In the genomic region with DNA sequence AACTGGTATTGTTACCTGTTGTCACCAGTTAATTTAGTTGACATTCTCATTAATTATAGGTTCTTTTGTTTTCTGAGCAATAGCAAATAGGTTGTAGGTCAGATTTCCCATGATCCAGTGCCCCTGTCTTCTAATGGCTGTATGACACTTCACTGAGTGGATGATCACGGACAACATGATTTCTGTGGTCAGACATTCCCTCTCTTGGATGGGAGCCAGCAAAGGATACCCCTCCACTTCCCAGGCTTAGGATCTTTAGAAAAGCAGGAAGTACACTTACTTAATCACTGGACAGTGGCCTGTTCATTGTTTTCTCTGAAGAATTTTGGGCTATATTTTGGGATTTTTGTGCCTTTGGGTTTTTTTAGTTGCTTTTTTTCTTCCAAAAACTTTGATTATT, we compare ENCODE assay signal across 23 mouse cellular contexts. TPM values are rescaled to one million over a fixed set of nuclear protein-coding genes. Genes with fewer than 3 reads are reported as not detected.
DNase-seq lines count a peak whose midpoint lies in the region; ATAC-seq and TF ChIP-seq lines count a peak whose summit lies in the region.
"Had no signal": no experiment of that assay in that cellular context is flagged by ENCODE, and none has a peak within 500 bp of the region (broad histone marks: within the 10 kb centered on the region; RNA-seq: fewer than 3 reads in every experiment).

No protein-coding gene starts in this region.

- H3K4me1 ChIP-seq in heart, adult 2 months (ENCODE audit: control insufficient read depth, insufficient read depth, low read length), result peaks cover 2% of the 10 kb centered on the region; the same call in 1 of the 2 replicates
- no peaks in the 10 kb centered on the region for H3K4me1 ChIP-seq in heart, embryonic 10.5 days
- H3K4me1 ChIP-seq in kidney, embryonic 15.5 days, result no peaks in the 10 kb centered on the region
- no peaks in the 10 kb centered on the region for H3K4me1 ChIP-seq in kidney, embryonic 14.5 days (ENCODE audit: control insufficient read depth, insufficient read depth, low read length)
- H3K4me1 ChIP-seq: forebrain, embryonic 10.5 days; forebrain, embryonic 13.5 days; heart, embryonic 13.5 days; hindbrain, embryonic 10.5 days; hindbrain, embryonic 13.5 days had no signal

- no peak overlapping the region for H3K4me3 ChIP-seq in heart, adult 2 months
- no peak overlapping the region for H3K4me3 ChIP-seq in heart, embryonic 10.5 days
- no peak overlapping the region for H3K4me3 ChIP-seq in kidney, embryonic 15.5 days (replicated peaks)
- H3K4me3 ChIP-seq in kidney, embryonic 14.5 days (ENCODE audit: low read length), result no peak overlapping the region
- no peak overlapping the region for H3K4me3 ChIP-seq in left cerebral cortex, adult 2 months
- H3K4me3 ChIP-seq: forebrain, embryonic 10.5 days; forebrain, embryonic 13.5 days; heart, embryonic 13.5 days; hindbrain, embryonic 10.5 days; hindbrain, embryonic 13.5 days had no signal

- H3K27ac ChIP-seq in heart, adult 2 months, result no peak overlapping the region
- H3K27ac ChIP-seq in heart, embryonic 10.5 days, result no peak overlapping the region
- no peak overlapping the region for H3K27ac ChIP-seq in kidney, embryonic 15.5 days
- H3K27ac ChIP-seq in kidney, embryonic 14.5 days (ENCODE audit: low read depth, low read length), result no peak overlapping the region
- H3K27ac ChIP-seq in left cerebral cortex, adult 2 months, result no peak overlapping the region
- H3K27ac ChIP-seq: forebrain, embryonic 10.5 days; forebrain, embryonic 13.5 days; heart, embryonic 13.5 days; hindbrain, embryonic 10.5 days; hindbrain, embryonic 13.5 days had no signal

- no peaks in the 10 kb centered on the region for H3K79me2 ChIP-seq in heart, adult 2 months (replicated peaks; ENCODE audit: control insufficient read depth, insufficient read depth, low read length)

- intact Hi-C loops in heart, adult 2 months (cut with DNase I), result no loop called here
- intact Hi-C loops in left cerebral cortex, adult 2 months (cut with DNase I), result no loop called here

- TF ChIP-seq CTCF in heart, adult 2 months (IDR thresholded peaks at IDR 0.05), result peak; percentile 13; the same call in 1 of the 2 replicates
- TF ChIP-seq CTCF in left cerebral cortex, adult 2 months (IDR thresholded peaks at IDR 0.05), result no peak

- 38% methylated on average over 1 of the region's 1 CpGs for WGBS in heart, adult 2 months
- 62% methylated on average over 1 of the region's 1 CpGs for WGBS in heart, embryonic 10.5 days
- 44% methylated on average over 1 of the region's 1 CpGs for WGBS in kidney, embryonic 15.5 days
- 61% methylated on average over 1 of the region's 1 CpGs for WGBS in kidney, embryonic 14.5 days

- no peaks in the 10 kb centered on the region for H3K9me3 ChIP-seq in heart, embryonic 10.5 days
- no peaks in the 10 kb centered on the region for H3K9me3 ChIP-seq in kidney, embryonic 15.5 days (replicated peaks)
- no peaks in the 10 kb centered on the region for H3K9me3 ChIP-seq in kidney, embryonic 14.5 days (ENCODE audit: control insufficient read depth, low read length)
- H3K9me3 ChIP-seq: forebrain, embryonic 10.5 days; forebrain, embryonic 13.5 days; heart, embryonic 13.5 days; hindbrain, embryonic 10.5 days; hindbrain, embryonic 13.5 days had no signal

- H3K27me3 ChIP-seq in heart, adult 2 months (ENCODE audit: control insufficient read depth, insufficient read depth, low read length), result no peaks in the 10 kb centered on the region
- no peaks in the 10 kb centered on the region for H3K27me3 ChIP-seq in heart, embryonic 10.5 days (ENCODE audit: insufficient read depth, poor library complexity, severe bottlenecking)
- H3K27me3 ChIP-seq in kidney, embryonic 15.5 days, result no peaks in the 10 kb centered on the region
- no peaks in the 10 kb centered on the region for H3K27me3 ChIP-seq in kidney, embryonic 14.5 days (ENCODE audit: control insufficient read depth, insufficient read depth, low read length)
- H3K27me3 ChIP-seq: forebrain, embryonic 13.5 days; heart, embryonic 13.5 days; hindbrain, embryonic 13.5 days; Patski had no signal

- ATAC-seq in kidney, embryonic 15.5 days (replicated peaks; ENCODE audit: low FRiP score), result no peak
- ATAC-seq in kidney, embryonic 14.5 days (ENCODE audit: low FRiP score, low TSS enrichment), result no peak
- ATAC-seq: forebrain, embryonic 13.5 days; forebrain, embryonic 16.5 days; hindbrain, embryonic 16.5 days; Patski had no signal

- peaks cover 46% of the 10 kb centered on the region for H3K36me3 ChIP-seq in heart, adult 2 months (ENCODE audit: control insufficient read depth, insufficient read depth, low read length)
- peaks cover 100% of the 10 kb centered on the region for H3K36me3 ChIP-seq in heart, embryonic 10.5 days
- H3K36me3 ChIP-seq in kidney, embryonic 15.5 days, result peaks cover 98% of the 10 kb centered on the region
- H3K36me3 ChIP-seq in kidney, embryonic 14.5 days (ENCODE audit: control insufficient read depth, insufficient read depth, low read length), result peaks cover 92% of the 10 kb centered on the region

- no peak for DNase-seq in heart, adult 2 months
- no peak for DNase-seq in heart, embryonic 10.5 days (ENCODE audit: low spot score)
- DNase-seq in kidney, adult 8-10 months, result peak; percentile 23 to 24
- DNase-seq in kidney, postnatal 14 days, result peak; percentile 59
- DNase-seq in Muller cell, postnatal 12 days (ENCODE audit: inconsistent ontology term), result peak; percentile 29
- DNase-seq in left cerebral cortex, adult 2 months (ENCODE audit: extremely low spot score in 1 of 2, low spot score in 2 of 2), result no peak
- DNase-seq: adrenal gland, postnatal 10 days; adrenal gland, postnatal 36 days; cerebellum, adult 18-20 months; cerebellum, adult 9-10 months; cerebellum, postnatal 14 days; gastrocnemius, postnatal 10 days; heart, adult 11 months had no signal

- no peak overlapping the region for H3K4me2 ChIP-seq in kidney, embryonic 15.5 days
- no peak overlapping the region for H3K4me2 ChIP-seq in kidney, embryonic 14.5 days (replicated peaks; ENCODE audit: low read depth, low read length)
- H3K4me2 ChIP-seq: forebrain, embryonic 13.5 days; heart, embryonic 13.5 days; hindbrain, embryonic 13.5 days had no signal

- TF ChIP-seq POLR2A in heart, adult 2 months (IDR thresholded peaks at IDR 0.05; ENCODE audit: insufficient read depth, low read depth, low read length), result no peak

- no peak overlapping the region for H3K9ac ChIP-seq in heart, adult 2 months (ENCODE audit: low read depth, low read length)
- no peak overlapping the region for H3K9ac ChIP-seq in kidney, embryonic 15.5 days
- H3K9ac ChIP-seq in kidney, embryonic 14.5 days (ENCODE audit: low read depth, low read length), result no peak overlapping the region
- H3K9ac ChIP-seq: forebrain, embryonic 13.5 days; heart, embryonic 13.5 days; hindbrain, embryonic 13.5 days had no signal

- TF ChIP-seq EP300 in heart, adult 2 months (IDR thresholded peaks at IDR 0.05; ENCODE audit: insufficient read depth, low read depth, low read length), result no peak

RNA-seq across cellular contexts. Expression of a gene that starts 39.6 kb away (rescaled TPM):
- 1 to 10 TPM; 6.4 TPM for total RNA-seq in heart, adult 2 months (2021)
- 10.3 and 11.6 TPM in 2 replicates for polyA plus RNA-seq in heart, adult 2 months (2012; rRNA removed)
- 17.7 and 22.3 TPM in 2 replicates for polyA plus RNA-seq in heart, embryonic 10.5 days (2016; fragmentation: Nextera tagmentation; extraction: Ambion mirVana)
- 34.8 and 40.7 TPM in 2 replicates for polyA plus RNA-seq in kidney, embryonic 15.5 days (2015; fragmentation: Nextera tagmentation; extraction: Ambion mirVana)
- 41.2 and 42.6 TPM in 2 replicates for polyA plus RNA-seq in kidney, embryonic 14.5 days (2014; fragmentation: Nextera tagmentation; extraction: Ambion mirVana)
- 10 to 100 TPM; 40.7 to 41.0 TPM for total RNA-seq in left cerebral cortex, adult 2 months (2021)

RNA-seq across cellular contexts. Expression of a gene that starts 43.7 kb away (rescaled TPM):
- 100 to 1,000 TPM; 159 to 167 TPM for total RNA-seq in heart, adult 2 months (2021)
- polyA plus RNA-seq in heart, adult 2 months (2012; rRNA removed), result 130 and 163 TPM in 2 replicates
- 103 and 116 TPM in 2 replicates for polyA plus RNA-seq in heart, embryonic 10.5 days (2016; fragmentation: Nextera tagmentation; extraction: Ambion mirVana)
- polyA plus RNA-seq in kidney, embryonic 15.5 days (2015; fragmentation: Nextera tagmentation; extraction: Ambion mirVana), result 82.0 and 103 TPM in 2 replicates
- polyA plus RNA-seq in kidney, embryonic 14.5 days (2014; fragmentation: Nextera tagmentation; extraction: Ambion mirVana), result 121 and 136 TPM in 2 replicates
- total RNA-seq in left cerebral cortex, adult 2 months (2021), result 100 to 1,000 TPM; 878 to 928 TPM

RNA-seq across cellular contexts. Expression of a gene that starts 48.1 kb away (rescaled TPM):
- 10 to 100 TPM; 88.7 to 96.7 TPM for total RNA-seq in heart, adult 2 months (2021)
- polyA plus RNA-seq in heart, adult 2 months (2012; rRNA removed), result 21.9 and 36.4 TPM in 2 replicates
- polyA plus RNA-seq in heart, embryonic 10.5 days (2016; fragmentation: Nextera tagmentation; extraction: Ambion mirVana), result 341 and 570 TPM in 2 replicates
- 486 and 529 TPM in 2 replicates for polyA plus RNA-seq in kidney, embryonic 15.5 days (2015; fragmentation: Nextera tagmentation; extraction: Ambion mirVana)
- polyA plus RNA-seq in kidney, embryonic 14.5 days (2014; fragmentation: Nextera tagmentation; extraction: Ambion mirVana), result 647 and 702 TPM in 2 replicates
- 100 to 1,000 TPM; 191 to 192 TPM for total RNA-seq in left cerebral cortex, adult 2 months (2021)

Comparison
In these comparisons a context has a peak if more than half of its experiments do, and no peak if none do; other contexts are left out.
1. DNase-seq: peak in kidney, adult 8-10 months (2 of 2), kidney, postnatal 14 days (single experiment) and Muller cell, postnatal 12 days (single experiment); none in heart, adult 2 months (0 of 2), heart, embryonic 10.5 days (single experiment) and left cerebral cortex, adult 2 months (0 of 2).